Mouse (Mus musculus) hindbrain, embryonic 15.5 days (tissue): ENCODE data around the gene Rgmb. TPM values are rescaled to one million over a fixed set of nuclear protein-coding genes. Genes with fewer than 3 reads are reported as not detected.

Experiments
- ATAC-seq: fragments of 200-750 bp; cut with Nextera tagmentation; 2 replicates; pipeline ENCODE4 v1.8.0; 2017; ENCODE audit warnings: low read depth, moderate number of reproducible peaks, moderate TSS enrichment; ENCODE audit not compliant: low FRiP score
- H3K27ac ChIP-seq: fragments of 300-500 bp; sonication (generic); replicated peaks from 2 replicates; pipeline ENCODE4 v1.5.1; 2015; ENCODE audit warnings: mild to moderate bottlenecking, inconsistent platforms
- H3K27me3 ChIP-seq: fragments of 300-500 bp; sonication (generic); 2 replicates; pipeline ENCODE4 v1.6.1; 2015; ENCODE audit warnings: control low read depth, inconsistent platforms
- H3K36me3 ChIP-seq: fragments of 300-500 bp; sonication (generic); 2 replicates; pipeline ENCODE4 v1.6.1; 2015; ENCODE audit warnings: control low read depth, inconsistent platforms
- H3K4me1 ChIP-seq: fragments of 300-500 bp; sonication (generic); replicated peaks from 2 replicates; pipeline ENCODE4 v1.6.1; 2015; ENCODE audit warnings: control low read depth, inconsistent platforms
- H3K4me2 ChIP-seq: fragments of 300-500 bp; sonication (generic); 2 replicates; pipeline ENCODE4 v1.6.1; 2015; ENCODE audit warnings: moderate library complexity, mild to moderate bottlenecking, inconsistent platforms
- H3K4me3 ChIP-seq: fragments of 300-500 bp; sonication (generic); 2 replicates; pipeline ENCODE4 v1.5.1; 2015; ENCODE audit warnings: mild to moderate bottlenecking, inconsistent platforms
- H3K9ac ChIP-seq: fragments of 300-500 bp; sonication (generic); 2 replicates; pipeline ENCODE4 v1.6.1; 2015; ENCODE audit warnings: inconsistent platforms
- H3K9me3 ChIP-seq: fragments of 300-500 bp; sonication (generic); 2 replicates; pipeline ENCODE4 v1.6.1; 2016; ENCODE audit warnings: control low read depth, inconsistent platforms
- WGBS: fragments of 180-500 bp; shearing (Covaris S2); methylation state at CpG from one replicate; pipeline ENCODE4 v1.1.7; 2015; 5-methylcytosine and 5-hydroxymethylcytosine counted together
- polyA plus RNA-seq: library from polyadenylated mRNA; unstranded; fragments of >200 nt; fragmentation: Nextera tagmentation; extraction: Ambion mirVana; gene quantifications from 2 replicates; pipeline ENCODE4 v1.2.1, GENCODE M21; 2015

The Rgmb gene
- polyA plus RNA-seq = 74.7 and 79.3 TPM in 2 replicates

GRCm38 (mm10) chr17:15830766-15831644 lies at the start of gene Rgmb:
Gene Rgmb (minus strand): TSS chr17:15831039.
- WGBS = under 1% methylated on average over 55 of the region's 55 CpGs
- Histone ChIP-seq H3K9ac (peak within 1 kb of the TSS; percentile 64), H3K27ac (peak within 1 kb of the TSS; percentile 89), H3K9me3 (no peaks in the 10 kb centered on the region), H3K27me3 (no peaks in the 10 kb centered on the region), H3K36me3 (no peaks in the 10 kb centered on the region), H3K4me1 (peaks cover 40% of the 10 kb centered on the region), H3K4me3 (peak within 1 kb of the TSS; percentile 81), H3K4me2 (peak within 1 kb of the TSS; percentile 87)
- ATAC-seq = peak; percentile 6; the same call in 1 of the 2 replicates

- no peak overlapping the region for H3K4me2 ChIP-seq
- no peaks in the 10 kb centered on the region for H3K36me3 ChIP-seq
- no peaks in the 10 kb centered on the region for H3K4me1 ChIP-seq
- H3K4me3 ChIP-seq = no peak overlapping the region
- H3K27me3 ChIP-seq = no peaks in the 10 kb centered on the region
- WGBS = 82% methylated on average over 6 of the region's 6 CpGs
- ATAC-seq = no peak
- H3K27ac ChIP-seq = no peak overlapping the region
- H3K9me3 ChIP-seq = no peaks in the 10 kb centered on the region
- no peak overlapping the region for H3K9ac ChIP-seq
Observed at GRCm38 (mm10) chr17:15874765-15875164, 43.9 kb upstream of the Rgmb start.

GRCm38 (mm10) chr17:15872093-15872492 lies 41.3 kb upstream of the Rgmb start:
- Histone ChIP-seq H3K4me2 (no peak overlapping the region), H3K4me1 (no peaks in the 10 kb centered on the region), H3K27ac (no peak overlapping the region), H3K27me3 (no peaks in the 10 kb centered on the region), H3K36me3 (no peaks in the 10 kb centered on the region), H3K4me3 (no peak overlapping the region), H3K9me3 (no peaks in the 10 kb centered on the region), H3K9ac (no peak overlapping the region)
- ATAC-seq = no peak

DNA sequence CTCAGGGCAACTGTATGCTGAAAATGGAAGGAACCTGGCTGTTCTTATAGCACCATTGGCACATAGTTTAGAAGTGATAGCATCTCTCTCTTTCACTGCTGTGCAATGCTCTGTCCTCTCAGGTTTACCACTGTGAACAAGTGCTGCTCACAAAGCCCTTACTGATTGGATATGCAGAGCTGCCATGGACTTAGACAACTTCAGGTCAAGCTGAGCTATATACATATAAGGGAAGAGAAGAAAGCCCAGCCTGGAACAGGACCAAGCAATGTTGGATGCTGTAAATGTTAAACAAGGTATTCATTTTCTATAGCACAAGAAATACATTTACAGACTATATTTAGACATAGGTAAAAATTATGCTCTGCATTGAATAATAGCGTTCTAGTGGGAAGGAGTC lies 34.4 kb upstream of the Rgmb start:
- ATAC-seq = no peak
- no peak overlapping the region for H3K27ac ChIP-seq
- H3K4me3 ChIP-seq = no peak overlapping the region
- H3K36me3 ChIP-seq = no peaks in the 10 kb centered on the region
- no peaks in the 10 kb centered on the region for H3K27me3 ChIP-seq
- H3K4me2 ChIP-seq = no peak overlapping the region
- H3K9me3 ChIP-seq = no peaks in the 10 kb centered on the region
- no peak overlapping the region for H3K9ac ChIP-seq
- 92% methylated on average over 1 of the region's 1 CpGs for WGBS
- no peaks in the 10 kb centered on the region for H3K4me1 ChIP-seq

DNA sequence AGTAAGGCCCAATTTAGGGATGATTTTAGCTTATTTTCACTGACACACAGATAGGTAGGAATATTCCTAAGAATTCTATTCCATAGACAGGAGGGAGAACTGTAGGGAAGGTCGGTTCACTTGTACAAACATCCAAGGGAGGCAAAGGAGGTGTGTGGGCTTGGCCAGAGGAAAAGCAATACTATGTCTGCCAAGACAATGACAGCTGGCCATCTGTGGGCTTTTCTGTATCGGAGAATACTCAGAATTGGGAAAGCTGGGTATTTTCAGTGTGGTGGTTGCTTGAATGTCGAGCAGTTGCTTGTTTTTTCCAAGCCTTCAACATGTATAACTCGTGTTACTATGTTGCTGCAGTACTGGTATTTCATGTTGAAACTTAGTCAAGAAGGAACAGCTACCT lies 31.5 kb upstream of the Rgmb start:
- no peaks in the 10 kb centered on the region for H3K9me3 ChIP-seq
- no peaks in the 10 kb centered on the region for H3K4me1 ChIP-seq
- H3K4me3 ChIP-seq = no peak overlapping the region
- H3K9ac ChIP-seq = no peak overlapping the region
- H3K36me3 ChIP-seq = no peaks in the 10 kb centered on the region
- no peak overlapping the region for H3K4me2 ChIP-seq
- no peak for ATAC-seq
- no peaks in the 10 kb centered on the region for H3K27me3 ChIP-seq
- H3K27ac ChIP-seq = no peak overlapping the region
- WGBS = 73% methylated on average over 4 of the region's 4 CpGs

DNA sequence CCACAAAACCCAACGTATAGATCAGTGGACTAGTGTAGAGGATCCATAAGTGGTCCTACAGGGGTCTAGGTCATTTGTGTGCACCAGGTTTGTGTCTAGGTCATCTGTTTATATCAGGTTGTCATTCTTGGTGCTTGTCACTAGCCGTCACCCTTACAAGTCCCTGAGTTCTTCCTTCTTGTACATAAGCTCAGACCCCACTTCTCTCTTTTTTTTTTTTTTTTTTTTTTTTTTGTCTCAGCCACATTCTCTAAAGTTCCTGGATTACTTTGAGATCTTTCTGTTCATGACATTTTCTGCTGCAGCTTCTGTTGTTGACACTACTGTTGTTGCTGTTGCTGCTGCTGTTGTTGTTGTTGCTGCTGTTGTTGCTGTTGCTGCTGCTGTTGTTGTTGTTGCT lies 22.3 kb upstream of the Rgmb start:
- no peaks in the 10 kb centered on the region for H3K36me3 ChIP-seq
- H3K9me3 ChIP-seq = no peaks in the 10 kb centered on the region
- no peak overlapping the region for H3K9ac ChIP-seq
- H3K27me3 ChIP-seq = no peaks in the 10 kb centered on the region
- no peaks in the 10 kb centered on the region for H3K4me1 ChIP-seq
- no peak for ATAC-seq
- 80% methylated on average over 2 of the region's 2 CpGs for WGBS
- H3K27ac ChIP-seq = no peak overlapping the region
- H3K4me3 ChIP-seq = no peak overlapping the region
- H3K4me2 ChIP-seq = no peak overlapping the region

- H3K36me3 ChIP-seq = no peaks in the 10 kb centered on the region
- H3K4me2 ChIP-seq = no peak overlapping the region
- WGBS = 70% methylated on average over 3 of the region's 3 CpGs
- ATAC-seq = no peak
- no peaks in the 10 kb centered on the region for H3K27me3 ChIP-seq
- H3K9me3 ChIP-seq = no peaks in the 10 kb centered on the region
- no peak overlapping the region for H3K4me3 ChIP-seq
- no peaks in the 10 kb centered on the region for H3K4me1 ChIP-seq
- no peak overlapping the region for H3K27ac ChIP-seq
- H3K9ac ChIP-seq = no peak overlapping the region
Observed at GRCm38 (mm10) chr17:15850544-15850943, 19.7 kb upstream of the Rgmb start.

DNA sequence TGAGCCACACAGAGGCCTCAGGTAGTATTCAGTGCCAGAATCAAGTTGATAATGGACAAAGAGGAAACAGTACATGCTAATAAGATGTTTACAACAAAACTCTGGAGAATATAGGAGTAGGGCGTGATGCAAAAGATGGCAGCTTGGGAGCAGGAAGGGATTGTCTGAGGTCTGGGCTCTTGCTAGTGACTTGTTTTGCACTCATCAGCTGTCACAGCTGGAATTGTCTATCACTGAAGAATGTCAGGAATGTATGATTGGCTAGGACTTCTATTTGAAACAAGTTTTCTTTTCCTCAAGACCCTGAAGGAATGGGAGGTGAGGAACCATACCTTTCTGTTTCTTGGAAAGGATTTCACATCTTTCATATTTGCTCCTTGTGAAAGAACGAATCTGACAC lies 10.6 kb upstream of the Rgmb start:
- no peaks in the 10 kb centered on the region for H3K36me3 ChIP-seq
- no peak overlapping the region for H3K4me2 ChIP-seq
- no peak for ATAC-seq
- no peaks in the 10 kb centered on the region for H3K27me3 ChIP-seq
- 78% methylated on average over 2 of the region's 2 CpGs for WGBS
- H3K9me3 ChIP-seq = no peaks in the 10 kb centered on the region
- H3K4me3 ChIP-seq = no peak overlapping the region
- no peak overlapping the region for H3K27ac ChIP-seq
- H3K9ac ChIP-seq = no peak overlapping the region
- no peaks in the 10 kb centered on the region for H3K4me1 ChIP-seq

DNA sequence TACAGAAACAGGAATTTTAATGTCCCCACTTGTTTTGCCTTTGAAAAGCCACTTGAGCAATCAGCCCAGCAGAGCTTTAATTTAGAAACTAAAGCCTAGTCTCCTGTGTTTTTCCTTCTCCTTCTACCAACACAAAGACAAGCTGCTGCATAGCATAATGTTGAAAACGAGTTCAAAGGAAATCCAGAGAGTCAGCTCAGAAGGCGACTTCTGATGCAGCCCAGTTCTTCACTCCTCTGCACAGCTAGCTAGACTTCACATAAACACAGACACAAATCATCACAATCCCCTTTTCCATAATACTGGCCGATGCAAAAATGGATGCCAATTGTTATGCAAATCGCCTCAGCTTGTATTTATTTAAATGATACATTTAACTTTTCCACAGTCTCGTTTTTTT lies 1.6 kb upstream of the Rgmb start:
- H3K9me3 ChIP-seq = no peaks in the 10 kb centered on the region
- H3K4me1 ChIP-seq = peaks cover 36% of the 10 kb centered on the region
- no peak overlapping the region for H3K4me2 ChIP-seq
- H3K27me3 ChIP-seq = no peaks in the 10 kb centered on the region
- H3K9ac ChIP-seq = no peak overlapping the region
- ATAC-seq = no peak
- 15% methylated on average over 5 of the region's 5 CpGs for WGBS
- H3K4me3 ChIP-seq = no peak overlapping the region
- no peak overlapping the region for H3K27ac ChIP-seq
- H3K36me3 ChIP-seq = no peaks in the 10 kb centered on the region

GRCm38 (mm10) chr17:15831810-15832209 lies 971 bp upstream of the Rgmb start:
- Histone ChIP-seq H3K27me3 (no peaks in the 10 kb centered on the region), H3K4me2 (no peak overlapping the region), H3K27ac (no peak overlapping the region), H3K36me3 (no peaks in the 10 kb centered on the region), H3K4me1 (peaks cover 40% of the 10 kb centered on the region), H3K4me3 (no peak overlapping the region), H3K9ac (no peak overlapping the region), H3K9me3 (no peaks in the 10 kb centered on the region)
- ATAC-seq = no peak
- WGBS = 15% methylated on average over 8 of the region's 8 CpGs

- H3K4me1 ChIP-seq = peaks cover 40% of the 10 kb centered on the region
- H3K27me3 ChIP-seq = no peaks in the 10 kb centered on the region
- no peaks in the 10 kb centered on the region for H3K36me3 ChIP-seq
- no peaks in the 10 kb centered on the region for H3K9me3 ChIP-seq
- WGBS = under 1% methylated on average over 33 of the region's 34 CpGs
- peak overlapping the region; percentile 89 for H3K27ac ChIP-seq
- peak overlapping the region; percentile 87 for H3K4me2 ChIP-seq
- no peak for ATAC-seq
- peak overlapping the region; percentile 64 for H3K9ac ChIP-seq
- peak overlapping the region; percentile 81 for H3K4me3 ChIP-seq
Observed at GRCm38 (mm10) chr17:15830171-15830765, 571 bp downstream of the Rgmb start.
